Mouse (Mus musculus) B cell, adult 2 months (primary cell): ENCODE measurements around the gene Mrps14.

Experiments
- DNase-seq, 2 experiments: peaks; one replicate each; pipeline ENCODE4 v3.0.0; 2022

The Mrps14 gene

DNA sequence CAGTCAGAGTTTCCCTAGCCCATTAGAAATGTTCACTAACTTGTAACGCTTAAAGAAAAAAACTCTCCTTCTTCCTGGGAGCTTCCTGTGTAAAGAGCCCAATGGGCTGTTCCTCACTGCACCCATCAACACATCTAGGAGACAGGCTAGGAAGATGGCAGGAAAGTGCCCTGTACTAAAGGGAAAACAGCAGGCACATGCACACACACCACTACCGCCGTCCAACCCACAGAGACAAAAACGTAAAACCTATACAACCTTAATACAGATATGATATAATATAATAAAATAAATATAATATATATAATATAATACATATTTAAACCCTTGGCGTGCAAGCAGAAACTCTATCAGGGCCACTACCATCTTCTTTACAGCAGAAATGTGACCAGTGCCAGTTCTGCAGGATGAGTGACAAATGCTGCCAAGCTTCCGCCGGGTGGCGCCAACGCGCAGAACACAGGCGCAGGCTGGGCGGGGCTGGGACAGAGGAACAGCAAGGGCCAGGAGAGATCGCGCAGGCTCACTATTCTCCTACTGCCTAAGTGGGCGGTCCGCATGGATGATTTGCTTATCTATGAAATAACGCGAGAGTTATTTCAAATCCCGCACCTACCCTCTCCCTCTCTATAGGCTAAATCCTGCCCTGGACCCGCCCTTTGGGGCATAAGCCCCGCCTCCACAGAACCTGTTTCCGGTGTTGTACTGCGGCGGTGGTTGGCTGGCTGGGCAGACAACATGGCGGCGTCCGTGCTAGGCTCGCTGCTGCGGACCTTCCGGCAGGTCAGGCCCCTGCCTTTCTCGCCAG, at the start of gene Mrps14:
TSS of gene Mrps14 (plus strand) at position 687 of the 808 bp plus-strand sequence.
- peak; percentile 99 to 100 for DNase-seq

DNA sequence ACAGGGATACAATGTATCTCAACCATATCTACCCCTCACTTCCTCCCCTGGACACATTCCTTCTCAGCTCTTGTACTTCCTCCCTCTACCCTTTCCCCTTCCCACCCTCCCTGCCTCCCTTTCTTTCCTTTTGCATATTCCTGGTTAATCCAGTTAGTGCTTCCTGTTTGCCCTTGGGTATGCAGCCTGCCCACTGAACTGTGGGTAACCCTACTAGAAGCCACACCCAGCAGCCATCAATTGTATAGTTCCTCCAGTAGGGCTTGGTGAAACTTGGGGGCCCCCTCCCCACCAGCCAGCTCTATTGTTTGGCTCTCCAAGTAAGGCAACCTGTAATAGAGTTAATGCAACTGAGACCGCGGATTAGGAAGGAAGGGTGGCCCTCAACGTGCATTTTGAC, 49.4 kb upstream of the Mrps14 start:
- no peak for DNase-seq

DNA sequence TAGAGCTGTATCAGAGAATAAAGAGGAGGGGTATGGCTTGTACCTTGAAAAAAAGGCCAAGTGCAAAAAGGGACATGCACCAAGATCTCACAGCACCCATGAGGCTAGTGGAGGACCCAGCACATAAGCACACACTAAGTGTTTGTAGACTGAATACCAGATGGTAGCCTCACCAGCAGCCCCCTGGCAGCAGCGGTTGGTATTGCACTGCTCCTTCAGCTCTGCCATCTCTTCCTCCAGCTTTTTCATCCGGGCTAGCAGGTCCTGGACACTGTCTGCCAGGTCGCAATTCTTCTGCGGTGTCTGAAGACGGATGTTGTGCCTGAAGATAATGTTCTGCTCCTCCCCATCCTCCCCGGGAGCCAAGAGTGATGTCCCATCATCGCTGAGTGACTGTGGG, 47.7 kb upstream of the Mrps14 start:
- no peak for DNase-seq

DNA sequence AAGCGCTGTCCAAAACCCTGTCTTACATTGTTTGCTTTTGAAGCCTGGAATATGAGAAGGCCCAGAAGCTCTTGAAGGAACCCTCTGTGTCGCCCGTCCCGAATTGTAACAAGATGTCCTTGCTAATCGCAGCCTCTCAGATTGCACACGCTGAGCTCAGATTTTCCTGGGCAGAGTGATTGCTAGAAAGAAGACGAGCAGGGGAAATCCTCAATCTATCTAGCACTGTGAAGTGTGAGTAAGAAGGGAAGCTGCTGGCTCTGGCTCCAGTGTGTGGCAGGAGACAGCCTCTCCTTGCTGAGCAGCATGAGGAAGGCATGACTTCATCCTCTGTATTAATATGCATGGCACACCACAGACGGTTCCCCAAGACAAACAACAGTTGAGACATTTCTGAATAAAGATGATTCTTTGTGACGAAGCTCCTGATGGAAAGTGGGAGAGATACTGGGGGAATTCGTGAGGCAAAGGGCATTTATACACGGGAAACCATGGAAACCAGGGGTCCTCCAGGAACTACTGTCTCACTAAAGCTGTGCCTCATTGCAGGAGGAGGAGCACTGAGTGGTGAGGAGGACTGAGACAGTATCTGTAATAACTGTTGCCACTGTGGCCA, 45.6 kb upstream of the Mrps14 start:
- DNase-seq = no peak

DNA sequence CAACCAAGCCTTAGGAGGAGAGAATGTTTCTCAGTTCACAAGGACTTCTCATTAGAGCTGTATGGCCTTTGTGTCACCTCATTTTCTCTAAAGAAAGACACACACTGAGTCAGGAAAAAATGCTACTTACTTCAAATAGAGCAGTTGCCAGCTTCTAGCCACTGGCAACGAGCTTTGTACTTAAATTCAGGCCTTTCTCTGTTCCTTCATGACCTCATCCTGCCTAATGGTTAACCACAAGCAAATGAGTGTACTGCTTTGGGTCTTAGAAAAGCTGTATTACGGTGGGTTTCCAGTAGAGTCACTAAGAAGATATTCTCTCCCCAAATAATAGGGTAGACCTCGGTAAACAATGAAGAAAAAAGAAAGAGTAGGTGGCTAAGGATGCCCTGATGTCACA, 44.3 kb upstream of the Mrps14 start:
- DNase-seq = no peak

DNA sequence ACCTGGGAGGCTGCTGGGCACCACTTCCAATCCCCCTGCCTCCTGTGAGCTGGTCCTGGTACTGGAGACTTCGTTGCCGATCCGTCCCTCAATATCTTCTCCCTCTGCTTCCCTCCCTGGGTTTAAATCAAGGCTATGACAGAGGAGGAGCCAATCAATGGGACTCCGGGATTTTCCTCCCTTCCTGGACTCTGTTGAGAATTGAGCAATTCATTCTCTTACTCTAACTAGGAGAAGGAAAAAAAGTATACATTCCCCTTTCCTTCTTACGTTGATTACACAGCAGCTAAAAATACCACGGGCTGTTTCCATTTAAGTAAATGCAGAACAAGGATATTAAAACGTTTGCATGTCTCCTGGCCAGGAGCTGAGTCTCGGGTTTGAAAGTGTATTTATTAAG, 41.5 kb upstream of the Mrps14 start, which contains the start of gene Tnn:
TSS of gene Tnn (minus strand) at position 101 of the 400 bp plus-strand sequence.
- DNase-seq = no peak

DNA sequence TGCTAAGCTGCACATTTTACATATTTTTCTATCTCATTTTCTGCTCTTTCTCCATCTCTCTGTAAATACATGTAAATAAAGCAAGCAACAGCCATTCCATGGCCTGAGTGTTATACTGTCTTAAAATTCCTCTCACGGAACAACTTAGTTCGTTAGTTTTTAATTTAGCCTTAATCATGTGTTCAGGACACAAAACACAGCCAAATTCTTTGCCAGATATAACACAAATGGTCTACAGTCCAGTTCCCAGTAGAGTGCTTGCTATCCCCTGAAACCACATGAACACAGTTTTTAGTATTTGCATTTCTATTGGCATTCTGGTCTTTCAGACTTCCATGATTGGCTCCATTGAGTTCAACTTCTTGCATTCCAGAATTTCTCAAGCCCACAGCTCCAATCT, 36.8 kb upstream of the Mrps14 start:
- no peak for DNase-seq

DNA sequence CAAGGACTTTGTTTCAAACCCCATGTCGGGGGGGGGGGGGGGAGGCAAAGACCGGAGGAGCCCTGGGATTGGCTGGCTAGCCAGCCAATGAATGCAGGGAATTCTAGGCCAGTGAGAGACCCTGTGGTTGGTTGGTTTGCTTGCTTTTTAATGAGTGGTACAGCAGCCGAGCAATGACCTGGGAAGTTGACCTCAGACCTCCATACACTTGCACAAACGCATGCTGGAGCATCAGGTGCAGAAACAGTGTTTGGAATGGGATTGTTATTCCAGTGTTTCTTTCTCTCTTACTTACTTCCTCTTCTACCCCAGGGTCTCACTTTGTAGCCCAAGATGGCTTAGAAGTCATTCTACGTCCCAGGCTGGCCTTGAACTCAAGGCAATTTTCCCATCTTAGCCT, 28.4 kb upstream of the Mrps14 start:
- DNase-seq = no peak

DNA sequence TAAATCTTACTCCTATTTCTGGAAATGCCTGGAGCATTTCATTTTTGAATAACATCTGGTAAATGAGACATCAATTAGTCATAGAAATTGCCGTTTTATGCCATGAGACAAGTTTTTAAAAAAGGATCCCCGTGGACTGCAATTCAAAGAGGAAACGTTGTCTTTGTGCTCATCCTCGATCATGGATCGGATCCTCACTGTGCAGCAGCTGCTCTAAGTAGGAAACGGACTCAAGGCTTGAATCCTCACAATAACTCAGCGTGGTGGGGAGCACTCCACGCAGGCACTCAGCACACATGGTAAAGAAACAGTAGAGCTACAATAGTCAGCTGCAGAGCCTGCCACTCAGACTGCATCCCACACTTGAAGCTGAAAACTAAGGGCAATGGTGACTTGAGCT, 18.1 kb upstream of the Mrps14 start:
- no peak for DNase-seq

DNA sequence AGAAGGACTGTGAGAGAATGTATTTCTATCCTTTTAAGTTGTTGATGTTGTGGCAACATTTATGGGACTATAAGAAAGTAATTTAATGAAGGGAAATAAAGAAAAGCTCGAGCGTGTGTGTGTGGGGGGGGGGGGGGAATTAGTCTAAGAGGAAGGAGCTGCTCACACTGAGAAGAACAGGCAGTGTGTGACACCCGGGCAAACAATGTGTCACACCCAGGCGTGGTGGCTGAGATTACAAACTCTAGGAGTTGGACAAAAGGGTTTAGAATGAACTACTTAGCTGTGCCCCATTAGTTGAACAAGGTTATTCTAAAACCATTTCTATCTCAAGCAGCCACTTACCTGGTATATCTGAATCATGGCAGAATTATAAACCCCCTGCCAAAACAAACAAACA, 13.8 kb upstream of the Mrps14 start:
- DNase-seq = no peak

DNA sequence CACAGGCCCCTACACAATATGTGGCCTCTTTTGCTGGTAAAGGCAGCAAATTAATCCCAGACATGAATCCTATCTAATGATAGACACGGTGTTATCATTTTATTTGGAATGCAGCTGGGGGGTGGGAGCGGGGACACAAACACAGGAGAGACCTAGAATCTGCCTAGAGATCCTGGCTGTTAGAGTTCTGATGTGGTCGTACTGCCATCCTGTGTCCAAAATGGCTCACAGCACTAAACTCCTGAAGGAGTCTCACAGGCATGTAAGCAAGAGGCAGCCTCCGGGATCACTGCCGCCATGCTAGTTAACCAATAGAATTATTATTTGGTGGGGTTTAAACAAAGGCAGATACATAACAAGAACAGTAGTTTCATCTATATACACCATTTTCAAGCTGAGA, 10.5 kb upstream of the Mrps14 start:
- peak; percentile 13 to 14 for DNase-seq

DNA sequence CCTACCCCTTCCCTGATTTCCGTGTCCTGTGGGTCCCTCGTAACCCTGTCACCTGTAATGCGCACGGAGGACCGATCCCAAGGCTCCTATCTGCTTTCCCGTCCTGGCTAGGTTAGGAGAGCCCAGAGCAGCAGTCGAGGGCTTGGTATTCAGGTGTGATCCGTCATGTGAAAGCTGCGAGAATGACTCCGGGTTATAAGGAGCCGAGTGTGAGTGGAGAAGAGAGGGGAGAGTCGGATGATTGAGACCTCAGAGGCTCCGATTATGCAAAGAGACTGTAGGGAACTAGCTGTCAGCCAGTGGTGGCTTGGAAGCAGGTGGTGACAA, 285 bp downstream of the Mrps14 start:
- no peak for DNase-seq

DNA sequence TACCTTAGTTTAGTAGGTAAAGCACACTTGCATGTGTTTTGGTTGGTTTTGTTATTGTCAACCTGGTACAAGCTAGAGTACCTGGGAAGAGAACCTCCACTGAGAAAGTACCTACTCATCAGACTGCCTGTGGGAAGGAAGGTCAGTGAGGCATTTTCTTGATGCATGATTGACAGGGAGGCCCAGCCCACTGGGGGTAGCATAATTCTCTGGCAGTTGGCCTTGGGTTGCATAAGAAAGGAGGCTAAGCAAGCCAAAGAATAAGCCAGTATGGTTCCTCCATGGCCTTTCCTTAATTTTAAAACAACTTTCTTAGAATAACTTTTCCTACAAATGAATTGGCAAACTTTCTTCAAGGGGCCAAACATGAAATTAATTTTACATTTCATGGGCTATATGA, 10.5 kb downstream of the Mrps14 start:
- DNase-seq = no peak

DNA sequence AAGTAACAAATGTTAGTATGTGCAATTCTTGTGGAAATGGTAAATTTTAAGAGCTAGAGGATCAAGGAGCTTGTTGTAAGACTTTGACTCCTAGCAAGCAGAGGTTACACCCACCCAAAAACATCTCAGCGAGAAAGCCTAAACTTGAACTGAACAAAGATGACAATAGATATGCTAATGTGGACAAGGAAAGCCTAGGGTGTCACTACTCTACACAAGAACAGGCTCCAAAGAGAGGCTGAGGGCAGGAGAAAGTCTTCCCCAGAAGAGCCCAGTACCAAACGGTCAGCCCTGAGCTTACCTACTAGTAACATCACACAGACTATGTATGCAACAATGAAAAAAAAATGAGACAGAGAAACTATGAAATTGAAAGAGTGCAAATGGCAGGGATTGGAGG, 14.8 kb downstream of the Mrps14 start:
- no peak for DNase-seq

DNA sequence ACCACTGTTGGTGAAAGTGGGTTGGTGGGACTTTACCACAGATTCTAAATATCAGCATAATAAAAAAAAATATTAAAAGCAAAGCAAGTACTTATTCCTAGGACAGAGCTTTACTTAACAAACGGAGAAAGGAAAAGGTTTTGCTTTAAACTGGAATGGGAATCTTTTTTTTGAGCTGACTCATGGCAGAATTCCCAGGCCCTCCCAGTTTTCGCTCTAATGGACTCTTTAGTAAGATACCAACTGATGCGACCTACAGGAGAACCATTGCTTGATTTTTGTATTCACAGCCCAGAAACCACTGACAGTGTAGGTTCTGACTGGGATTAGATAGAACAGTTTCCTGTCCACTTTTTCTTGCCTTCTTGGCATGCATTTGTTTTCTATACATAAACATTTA, 15.6 kb downstream of the Mrps14 start:
- no peak for DNase-seq

DNA sequence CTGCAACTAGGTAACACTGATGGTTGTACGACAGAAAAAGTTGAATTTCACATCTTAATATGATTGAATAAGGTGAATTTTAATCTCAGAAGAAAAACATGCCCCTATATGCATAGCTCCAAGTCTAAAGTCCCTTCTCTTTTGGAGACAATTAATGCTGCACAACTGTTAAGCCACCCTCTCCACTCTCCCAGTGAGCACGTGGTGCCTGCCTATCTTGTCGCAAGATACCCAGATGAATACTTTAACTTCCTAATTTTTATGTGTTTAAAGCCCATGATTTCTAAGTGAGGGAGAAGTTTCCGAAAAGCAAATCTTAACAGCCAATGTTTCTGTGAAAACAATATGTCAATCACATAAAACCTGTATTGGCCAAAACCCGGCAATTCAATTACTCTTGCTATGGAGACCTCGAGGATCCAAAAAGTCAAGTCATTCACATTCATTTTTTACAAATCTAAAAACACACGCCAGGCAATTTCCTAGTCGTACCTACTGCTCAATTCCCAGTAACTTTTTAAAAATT, 16.6 kb downstream of the Mrps14 start:
- no peak for DNase-seq

DNA sequence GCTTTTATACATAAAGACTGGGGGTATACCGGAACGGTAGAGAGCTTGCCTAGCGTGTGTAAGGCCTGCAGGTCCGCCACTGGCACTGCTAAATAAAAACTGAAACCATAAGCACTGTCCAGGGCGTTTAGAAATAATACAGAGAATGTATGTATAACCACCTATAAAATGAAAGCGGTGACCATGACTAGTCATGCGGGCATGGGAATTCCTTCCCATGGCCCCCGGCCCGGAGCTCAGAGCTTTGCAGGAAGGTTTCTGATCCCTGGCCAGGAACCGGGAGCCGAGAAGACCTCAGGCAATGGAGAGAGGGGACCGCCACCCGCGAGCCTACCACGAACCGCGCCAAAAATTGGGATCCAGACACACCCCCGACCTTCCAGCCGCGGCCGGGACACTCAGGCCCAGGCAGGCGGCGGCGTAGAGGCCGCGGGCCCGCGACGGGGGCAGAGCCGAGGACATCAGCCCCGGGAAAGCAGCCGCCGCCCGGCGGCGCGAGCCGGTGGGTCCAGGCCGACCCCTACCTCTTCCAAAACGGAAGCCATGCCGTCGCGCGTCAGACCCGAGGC, 17.2 kb downstream of the Mrps14 start:
- no peak for DNase-seq

DNA sequence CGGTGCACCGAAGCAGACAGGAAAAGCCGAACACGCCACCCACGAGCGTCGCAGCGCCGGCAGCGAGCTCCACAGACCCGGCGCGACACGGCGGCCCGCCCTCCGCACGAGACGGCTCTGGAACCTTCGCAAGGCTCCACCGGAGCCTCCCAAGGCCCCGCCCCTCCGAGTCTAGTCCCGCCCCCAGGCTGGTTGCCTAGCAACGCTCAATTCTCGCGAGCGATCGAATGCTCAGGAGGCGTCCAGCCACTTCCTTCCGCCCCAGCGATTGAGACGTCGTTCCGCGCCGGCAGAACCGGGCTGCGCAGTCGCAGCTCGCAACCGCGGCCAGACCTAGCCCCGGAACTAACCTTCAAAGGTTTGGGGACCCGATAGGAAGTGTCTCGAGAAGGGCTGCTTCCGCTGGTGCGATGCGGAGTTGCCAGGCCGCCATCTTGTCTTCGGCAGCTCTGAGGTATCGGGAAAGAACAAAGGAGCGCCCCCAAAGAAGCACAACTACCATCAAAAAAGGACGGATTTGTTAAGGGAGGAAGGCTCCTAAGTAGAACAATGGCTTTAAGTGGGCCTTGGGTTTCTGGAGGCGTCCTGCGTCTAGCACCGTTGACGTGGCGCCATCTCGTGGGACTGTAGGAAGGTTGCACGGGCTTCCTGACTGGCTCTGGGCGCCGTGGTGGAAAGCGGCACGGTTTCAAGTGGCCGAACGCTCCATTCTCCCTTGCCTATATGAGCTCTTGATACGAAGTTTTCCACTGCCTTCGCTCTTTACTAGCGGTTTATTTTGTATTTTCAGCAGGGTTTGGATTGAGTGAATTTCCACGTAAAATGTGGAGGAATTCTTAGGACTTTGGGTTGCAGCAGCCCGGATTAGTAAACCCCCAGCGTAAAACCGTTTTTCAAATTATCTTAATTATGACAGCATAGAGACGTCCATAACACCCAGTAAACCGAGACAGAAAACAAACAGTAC, 18.0 kb downstream of the Mrps14 start, which contains the start of gene Cacybp:
TSS of gene Cacybp (minus strand) at position 173 of the 967 bp plus-strand sequence.
- peak; percentile 100 for DNase-seq

DNA sequence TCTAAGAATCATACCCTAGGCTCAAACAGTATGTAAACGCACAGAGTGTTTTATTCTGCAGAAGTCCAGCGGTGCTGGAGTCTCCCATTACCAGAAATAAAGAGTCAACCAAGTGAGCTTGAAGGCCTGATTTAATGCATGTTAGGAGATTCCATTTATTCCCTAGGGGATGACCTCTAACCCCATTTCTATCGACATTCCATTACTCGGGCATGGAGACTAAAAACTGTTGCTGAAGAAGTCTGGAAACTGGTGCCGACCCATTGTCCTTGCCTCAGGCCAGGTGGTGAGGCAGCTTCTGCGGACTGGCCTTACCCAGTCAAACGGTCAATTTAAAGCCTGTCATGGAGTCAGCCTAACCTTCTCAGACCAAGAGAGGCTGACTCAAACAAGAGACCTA, 19.2 kb downstream of the Mrps14 start:
- no peak for DNase-seq

DNA sequence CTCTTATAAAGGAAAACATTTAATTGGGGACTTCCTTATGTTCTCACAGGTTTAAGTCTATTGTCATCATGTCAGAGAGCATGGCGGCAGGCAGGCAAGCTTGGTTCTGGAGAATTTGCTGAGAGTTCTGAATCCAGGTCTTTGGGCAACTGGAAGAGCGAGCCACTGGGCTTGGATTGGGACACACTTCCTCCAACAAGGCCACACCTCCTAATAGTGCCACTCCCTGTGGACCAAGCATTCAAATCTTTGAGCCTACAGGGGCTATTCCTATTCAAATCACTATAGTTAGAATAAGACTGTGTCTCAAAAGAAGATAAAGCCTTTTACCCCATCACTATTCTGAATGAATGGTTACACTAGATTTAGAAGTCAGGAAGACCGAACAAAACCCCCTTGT, 22.9 kb downstream of the Mrps14 start:
- DNase-seq = no peak

DNA sequence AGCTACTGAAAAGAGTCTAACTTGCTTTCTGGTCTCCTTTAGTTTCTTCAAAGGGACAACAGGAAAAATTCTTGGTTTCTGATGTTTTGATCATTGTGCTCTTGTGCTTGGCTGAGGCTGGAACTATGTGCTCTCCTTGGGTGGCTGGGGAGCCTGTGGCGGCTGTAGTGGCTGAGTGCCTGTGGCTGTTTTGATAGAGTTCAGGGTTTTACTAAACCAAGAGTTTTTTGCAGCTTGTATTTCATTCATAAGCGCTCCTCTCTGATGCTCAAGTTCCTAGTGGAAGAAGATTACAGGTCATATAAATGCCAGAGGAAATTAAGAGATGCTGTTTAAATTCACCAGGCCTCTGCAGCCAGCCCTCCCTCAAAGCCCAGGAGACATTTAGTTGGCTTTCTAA, 29.1 kb downstream of the Mrps14 start:
- DNase-seq = no peak

DNA sequence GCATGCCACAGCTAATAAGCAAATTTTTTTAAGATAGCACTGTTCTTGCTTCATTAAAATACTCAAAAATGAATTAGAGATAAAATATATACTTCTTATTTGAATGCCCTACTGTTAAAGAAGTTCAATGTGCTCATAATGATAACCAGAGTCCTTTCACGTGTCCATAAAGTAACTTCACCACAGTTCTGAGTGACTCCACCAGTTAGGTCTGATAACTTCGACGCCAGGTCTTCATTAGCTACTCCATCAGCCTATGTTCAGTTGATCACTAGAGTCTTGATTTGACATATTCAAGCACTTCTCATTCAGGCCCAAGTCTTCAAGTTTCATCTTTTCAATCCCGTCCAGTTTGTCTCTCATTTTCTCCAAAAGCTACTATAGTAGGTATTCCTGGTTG, 32.2 kb downstream of the Mrps14 start:
- no peak for DNase-seq

DNA sequence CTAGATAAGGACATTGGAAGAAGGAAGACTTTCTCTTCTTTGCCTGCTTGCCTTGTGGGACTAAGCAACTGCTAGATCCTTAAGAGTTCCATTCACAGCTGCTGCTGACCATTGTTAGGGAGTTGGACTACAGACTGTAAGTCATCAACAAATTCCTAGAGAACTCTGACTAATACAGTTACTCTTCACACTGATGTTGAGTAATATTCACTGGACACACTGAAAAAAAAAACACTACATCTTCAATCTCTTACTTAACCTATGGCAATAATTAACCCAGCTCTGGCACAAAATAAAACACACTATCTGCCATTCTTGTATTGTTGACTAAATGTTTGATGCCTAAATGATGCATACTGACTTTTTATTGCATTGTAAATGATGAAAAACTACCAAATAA, 32.8 kb downstream of the Mrps14 start:
- no peak for DNase-seq
